Mouse (Mus musculus): ENCODE results near the gene Ctnnbip1. TPM values are rescaled to one million over a fixed set of nuclear protein-coding genes. Genes with fewer than 3 reads are reported as not detected.

Ctnnbip1 gene
- polyA plus RNA-seq, 1 experiment = 11.4 TPM

DNA sequence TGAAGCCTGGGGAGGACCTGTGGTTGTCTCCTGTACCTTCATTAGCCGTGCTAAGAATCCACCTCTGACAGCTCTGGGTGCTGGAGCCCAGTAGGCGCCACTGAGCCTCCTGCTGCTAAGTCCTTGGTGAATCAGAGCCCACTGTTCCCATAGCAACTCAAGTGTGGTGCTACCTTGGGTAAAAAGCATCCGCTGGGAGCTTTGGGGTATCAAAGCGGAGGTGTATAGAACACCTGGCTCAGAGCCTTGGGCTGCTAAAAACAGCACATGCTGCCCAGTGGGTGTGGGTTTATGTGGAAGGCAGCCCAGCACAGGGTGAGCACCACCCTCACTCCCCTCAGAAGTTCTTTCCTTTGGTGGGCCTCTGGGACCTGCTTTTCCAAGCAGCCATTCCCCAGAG, 38.1 kb downstream of the Ctnnbip1 start:
- TF ChIP-seq CTCF (IDR thresholded peaks at IDR 0.05; ENCODE audit: borderline replicate concordance, insufficient read depth, low read length) = no peak
- TF ChIP-seq POLR2A (IDR thresholded peaks at IDR 0.05; ENCODE audit: low read depth, low read length) = no peak
- H3K27ac ChIP-seq (ENCODE audit: insufficient read depth, low read length) = no peak overlapping the region
- H3K4me3 ChIP-seq (ENCODE audit: insufficient read depth, low read length) = no peak overlapping the region
- peaks cover 10% of the 10 kb centered on the region; the same call in 1 of the 2 replicates for H3K4me1 ChIP-seq (ENCODE audit: control insufficient read depth, insufficient read depth, low read length)

- Histone ChIP-seq H3K4me3 (ENCODE audit: insufficient read depth, low read length) (no peak overlapping the region), H3K27ac (ENCODE audit: insufficient read depth, low read length) (no peak overlapping the region), H3K4me1 (ENCODE audit: control insufficient read depth, insufficient read depth, low read length) (peaks cover 18% of the 10 kb centered on the region; the same call in 1 of the 2 replicates)
- no peak for TF ChIP-seq POLR2A (IDR thresholded peaks at IDR 0.05; ENCODE audit: low read depth, low read length)
- TF ChIP-seq CTCF (IDR thresholded peaks at IDR 0.05; ENCODE audit: borderline replicate concordance, insufficient read depth, low read length) = no peak
These were observed 39.9 kb downstream of the Ctnnbip1 start for GRCm38 (mm10) chr4:149557905-149558304.

- peaks cover 18% of the 10 kb centered on the region; the same call in 1 of the 2 replicates for H3K4me1 ChIP-seq (ENCODE audit: control insufficient read depth, insufficient read depth, low read length)
- TF ChIP-seq CTCF (IDR thresholded peaks at IDR 0.05; ENCODE audit: borderline replicate concordance, insufficient read depth, low read length) = no peak
- TF ChIP-seq POLR2A (IDR thresholded peaks at IDR 0.05; ENCODE audit: low read depth, low read length) = no peak
- H3K27ac ChIP-seq (ENCODE audit: insufficient read depth, low read length) = no peak overlapping the region
- H3K4me3 ChIP-seq (ENCODE audit: insufficient read depth, low read length) = no peak overlapping the region
These were observed 40.4 kb downstream of the Ctnnbip1 start for GRCm38 (mm10) chr4:149558389-149558788.

DNA sequence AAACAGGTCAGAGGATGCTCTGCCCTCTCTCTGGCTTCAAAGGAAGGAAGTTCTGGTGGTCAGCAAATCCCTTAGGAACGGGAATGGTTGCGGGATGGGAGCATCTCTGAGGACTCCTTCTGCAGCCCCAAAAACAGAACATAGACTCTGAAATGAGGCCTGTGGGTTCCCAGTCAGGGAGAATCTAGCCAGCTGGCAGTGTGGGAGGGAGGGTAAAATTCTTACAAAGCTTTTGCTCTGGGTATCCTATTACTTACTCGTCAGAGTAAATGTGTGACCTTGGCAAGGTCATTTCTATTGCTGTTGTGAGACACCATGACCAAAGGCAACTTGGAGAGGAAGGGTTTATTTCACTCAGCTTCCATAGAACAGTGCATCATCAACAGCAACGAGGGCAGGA, 43.4 kb downstream of the Ctnnbip1 start:
- TF ChIP-seq POLR2A (IDR thresholded peaks at IDR 0.05; ENCODE audit: low read depth, low read length) = no peak
- TF ChIP-seq CTCF (IDR thresholded peaks at IDR 0.05; ENCODE audit: borderline replicate concordance, insufficient read depth, low read length) = no peak
- Histone ChIP-seq H3K27ac (ENCODE audit: insufficient read depth, low read length) (no peak overlapping the region), H3K4me1 (ENCODE audit: control insufficient read depth, insufficient read depth, low read length) (peaks cover 18% of the 10 kb centered on the region; the same call in 1 of the 2 replicates), H3K4me3 (ENCODE audit: insufficient read depth, low read length) (no peak overlapping the region)

DNA sequence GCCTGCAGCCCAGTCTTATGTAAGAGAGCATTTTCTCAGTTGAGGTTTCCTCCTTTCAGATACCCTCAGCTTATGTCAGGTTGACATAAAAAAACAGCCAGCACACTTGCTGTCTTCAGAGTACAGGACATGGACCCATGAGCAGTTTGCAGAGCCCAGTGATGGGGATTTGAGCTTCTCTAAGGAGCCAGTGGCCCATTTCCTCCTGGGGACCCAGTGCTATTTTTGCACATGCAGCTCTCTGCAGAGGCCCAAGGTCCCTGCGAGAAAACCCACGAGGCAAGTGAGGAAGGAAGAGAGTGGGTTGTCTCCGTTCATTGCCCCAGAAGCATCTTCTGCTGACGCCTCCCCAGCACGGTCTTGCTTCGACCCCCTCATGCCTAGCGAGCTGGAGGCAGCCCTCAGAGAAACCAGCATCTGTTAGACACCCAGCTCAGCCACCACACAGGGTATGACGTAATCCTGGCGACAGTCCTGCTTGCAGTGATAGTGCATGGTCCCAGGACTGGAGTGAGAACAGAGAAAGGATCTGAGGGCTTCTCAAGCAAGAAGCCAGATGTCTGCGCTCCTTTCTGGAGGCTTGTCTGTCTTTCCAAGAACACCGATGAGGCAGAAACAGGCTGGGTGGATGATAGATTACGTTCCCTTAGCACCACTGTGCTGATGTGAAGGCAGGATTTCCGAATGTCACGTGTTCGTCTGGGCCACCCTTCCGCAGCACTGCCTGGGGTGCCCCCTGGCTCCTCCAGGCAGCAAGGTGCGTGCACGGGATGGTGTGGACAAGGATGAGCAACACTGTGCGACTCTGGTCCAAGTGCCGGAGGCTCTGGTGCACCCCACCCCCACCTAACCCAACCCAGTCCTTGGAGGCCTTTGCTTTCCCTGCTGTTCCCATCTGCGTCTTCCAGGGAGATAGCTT, 44.2 kb downstream of the Ctnnbip1 start:
- TF ChIP-seq POLR2A (IDR thresholded peaks at IDR 0.05; ENCODE audit: low read depth, low read length) (no peak), CTCF (IDR thresholded peaks at IDR 0.05; ENCODE audit: borderline replicate concordance, insufficient read depth, low read length) (no peak)
- H3K27ac ChIP-seq (ENCODE audit: insufficient read depth, low read length) = no peak overlapping the region
- peaks cover 18% of the 10 kb centered on the region; the same call in 1 of the 2 replicates for H3K4me1 ChIP-seq (ENCODE audit: control insufficient read depth, insufficient read depth, low read length)
- H3K4me3 ChIP-seq (ENCODE audit: insufficient read depth, low read length) = no peak overlapping the region

- peaks cover 15% of the 10 kb centered on the region; the same call in 1 of the 2 replicates for H3K4me1 ChIP-seq (ENCODE audit: control insufficient read depth, insufficient read depth, low read length)
- no peak for TF ChIP-seq POLR2A (IDR thresholded peaks at IDR 0.05; ENCODE audit: low read depth, low read length)
- no peak for TF ChIP-seq CTCF (IDR thresholded peaks at IDR 0.05; ENCODE audit: borderline replicate concordance, insufficient read depth, low read length)
- H3K4me3 ChIP-seq (ENCODE audit: insufficient read depth, low read length) = no peak overlapping the region
- no peak overlapping the region for H3K27ac ChIP-seq (ENCODE audit: insufficient read depth, low read length)
These were observed 44.9 kb downstream of the Ctnnbip1 start for GRCm38 (mm10) chr4:149562905-149563347.

GRCm38 (mm10) chr4:149563941-149564361, 45.9 kb downstream of the Ctnnbip1 start:
- TF ChIP-seq CTCF (IDR thresholded peaks at IDR 0.05; ENCODE audit: borderline replicate concordance, insufficient read depth, low read length) (no peak), POLR2A (IDR thresholded peaks at IDR 0.05; ENCODE audit: low read depth, low read length) (no peak)
- H3K4me1 ChIP-seq (ENCODE audit: control insufficient read depth, insufficient read depth, low read length) = peaks cover 8% of the 10 kb centered on the region; the same call in 1 of the 2 replicates
- no peak overlapping the region for H3K4me3 ChIP-seq (ENCODE audit: insufficient read depth, low read length)
- H3K27ac ChIP-seq (ENCODE audit: insufficient read depth, low read length) = no peak overlapping the region

GRCm38 (mm10) chr4:149564452-149565407, 46.7 kb downstream of the Ctnnbip1 start:
- TF ChIP-seq POLR2A (IDR thresholded peaks at IDR 0.05; ENCODE audit: low read depth, low read length) (no peak), CTCF (IDR thresholded peaks at IDR 0.05; ENCODE audit: borderline replicate concordance, insufficient read depth, low read length) (no peak)
- Histone ChIP-seq H3K4me1 (ENCODE audit: control insufficient read depth, insufficient read depth, low read length) (peaks cover 8% of the 10 kb centered on the region; the same call in 1 of the 2 replicates), H3K4me3 (ENCODE audit: insufficient read depth, low read length) (no peak overlapping the region), H3K27ac (ENCODE audit: insufficient read depth, low read length) (no peak overlapping the region)

GRCm38 (mm10) chr4:149567432-149568026, 49.5 kb downstream of the Ctnnbip1 start:
- H3K27ac ChIP-seq (ENCODE audit: insufficient read depth, low read length) = no peak overlapping the region
- no peak overlapping the region for H3K4me3 ChIP-seq (ENCODE audit: insufficient read depth, low read length)
- no peak for TF ChIP-seq CTCF (IDR thresholded peaks at IDR 0.05; ENCODE audit: borderline replicate concordance, insufficient read depth, low read length)
- no peak for TF ChIP-seq POLR2A (IDR thresholded peaks at IDR 0.05; ENCODE audit: low read depth, low read length)
- H3K4me1 ChIP-seq (ENCODE audit: control insufficient read depth, insufficient read depth, low read length) = peaks cover 3% of the 10 kb centered on the region; the same call in 1 of the 2 replicates

Measured in embryonic fibroblast, embryonic 13.5 days (primary cell).